8 mouse cellular contexts compared by ENCODE assay signal in genomic region chr1:170588353-170588752, GRCm38 (mm10). TPM values are rescaled to one million over a fixed set of nuclear protein-coding genes. Genes with fewer than 3 reads are reported as not detected.
DNase-seq lines count a peak whose midpoint lies in the region; ATAC-seq and TF ChIP-seq lines count a peak whose summit lies in the region.

No protein-coding gene starts in this region.

- H3K9me3 ChIP-seq in forebrain, embryonic 12.5 days, result peaks cover 5% of the 10 kb centered on the region; the same call in 1 of the 2 replicates
- H3K9me3 ChIP-seq in midbrain, embryonic 11.5 days (ENCODE audit: control insufficient read depth, low read length), result no peaks in the 10 kb centered on the region

- peaks cover 19% of the 10 kb centered on the region for H3K4me1 ChIP-seq in forebrain, embryonic 12.5 days
- peaks cover 10% of the 10 kb centered on the region for H3K4me1 ChIP-seq in kidney, adult 2 months (ENCODE audit: control insufficient read depth, insufficient read depth, low read length)
- peaks cover 3% of the 10 kb centered on the region; the same call in 1 of the 2 replicates for H3K4me1 ChIP-seq in midbrain, embryonic 11.5 days (ENCODE audit: control insufficient read depth, insufficient read depth, low read length)

- H3K36me3 ChIP-seq in forebrain, embryonic 12.5 days (replicated peaks), result peaks cover 14% of the 10 kb centered on the region
- no peaks in the 10 kb centered on the region for H3K36me3 ChIP-seq in kidney, adult 2 months (ENCODE audit: control insufficient read depth, insufficient read depth, low read length)
- no peaks in the 10 kb centered on the region for H3K36me3 ChIP-seq in midbrain, embryonic 11.5 days (ENCODE audit: control insufficient read depth, insufficient read depth, low read length)

- WGBS in forebrain, embryonic 12.5 days, result 34% methylated on average over 6 of the region's 6 CpGs
- WGBS in kidney, adult 2 months, result 21% methylated on average over 6 of the region's 6 CpGs
- 37% methylated on average over 6 of the region's 6 CpGs for WGBS in midbrain, embryonic 11.5 days

- TF ChIP-seq POLR2A in kidney, adult 2 months (IDR thresholded peaks at IDR 0.05; ENCODE audit: low read depth, low read length), result no peak

- no peak for DNase-seq in gastrocnemius, adult 2 months
- no peak for DNase-seq in gastrocnemius, postnatal 4 days (ENCODE audit: low spot score in 2 of 2)
- peak; percentile 80 for DNase-seq in kidney, adult 2 months
- peak; percentile 90 for DNase-seq in midbrain, embryonic 11.5 days (ENCODE audit: low spot score, missing footprints)
- DNase-seq in ovary, adult 18-20 months (ENCODE audit: low spot score), result no peak
- no peak for DNase-seq in left cerebral cortex, postnatal 10 days (ENCODE audit: extremely low spot score in 1 of 2, low spot score in 2 of 2)

- H3K9ac ChIP-seq in forebrain, embryonic 12.5 days, result peak overlapping the region; percentile 36
- H3K9ac ChIP-seq in midbrain, embryonic 11.5 days (ENCODE audit: low read length), result no peak overlapping the region

- intact Hi-C loops in gastrocnemius, adult 2 months (cut with DNase I), result loop anchor here (1.0 kb wide), 1 partner anchor 39 kb away; no protein-coding TSS in a partner anchor
- intact Hi-C loops in left cerebral cortex, postnatal 10 days (cut with DNase I), result loop anchor here (5.0 kb wide), 1 partner anchor 621 kb away; the partner anchor contains the start of gene Hsd17b7

- 0 out of 2 replicates have a peak overlapping the region, but pooled peaks have one; percentile 2 for H3K4me3 ChIP-seq in gastrocnemius, adult 2 months
- H3K4me3 ChIP-seq in forebrain, embryonic 12.5 days (replicated peaks), result peak overlapping the region; percentile 87
- peak overlapping the region; percentile 53; the same call in 1 of the 2 replicates for H3K4me3 ChIP-seq in kidney, adult 2 months (ENCODE audit: insufficient read depth, low read depth, low read length)
- H3K4me3 ChIP-seq in midbrain, embryonic 11.5 days (ENCODE audit: low read depth, low read length), result peak overlapping the region; percentile 2; the same call in 1 of the 2 replicates

- H3K27me3 ChIP-seq in forebrain, embryonic 12.5 days, result peaks cover 7% of the 10 kb centered on the region; the same call in 1 of the 2 replicates
- no peaks in the 10 kb centered on the region for H3K27me3 ChIP-seq in kidney, adult 2 months (replicated peaks; ENCODE audit: control insufficient read depth, insufficient read depth, low read length)
- H3K27me3 ChIP-seq in midbrain, embryonic 11.5 days (ENCODE audit: control insufficient read depth, insufficient read depth, low read length), result peaks cover 3% of the 10 kb centered on the region; the same call in 1 of the 2 replicates

- no peak for TF ChIP-seq CTCF in gastrocnemius, adult 2 months (IDR thresholded peaks at IDR 0.05)
- no peak for TF ChIP-seq CTCF in kidney, adult 2 months (conservative IDR thresholded peaks at IDR 0.05; ENCODE audit: insufficient read depth, insufficient read length, low read depth, low read length)

- ATAC-seq in forebrain, embryonic 12.5 days (ENCODE audit: low FRiP score), result no peak
- no peak for ATAC-seq in midbrain, embryonic 11.5 days (ENCODE audit: low FRiP score)
- no peak for ATAC-seq in frontal cortex, adult (ENCODE audit: low TSS enrichment)

- no peak overlapping the region for H3K27ac ChIP-seq in gastrocnemius, adult 2 months
- H3K27ac ChIP-seq in forebrain, embryonic 12.5 days, result no peak overlapping the region
- H3K27ac ChIP-seq in kidney, adult 2 months (ENCODE audit: insufficient read depth, low read depth, low read length), result 0 out of 2 replicates have a peak overlapping the region, but pooled peaks have one; percentile 14
- no peak overlapping the region for H3K27ac ChIP-seq in midbrain, embryonic 11.5 days (ENCODE audit: low read depth, low read length)

- peak overlapping the region; percentile 93 for H3K4me2 ChIP-seq in forebrain, embryonic 12.5 days
- peak overlapping the region; percentile 80 for H3K4me2 ChIP-seq in midbrain, embryonic 11.5 days

RNA-seq across cellular contexts. Expression of gene Nos1ap, which starts 1.3 kb away (rescaled TPM):
- total RNA-seq in gastrocnemius, adult 2 months (2021), result 1 to 10 TPM in 1 of 2 experiments, under 1 TPM in 1; 0.79 to 2.0 TPM
- 1 to 10 TPM; 4.8 to 4.9 TPM for total RNA-seq in gastrocnemius, postnatal 4 days (2021)
- 23.5 and 25.5 TPM in 2 replicates for polyA plus RNA-seq in forebrain, embryonic 12.5 days (2016; fragmentation: Nextera tagmentation; extraction: Ambion mirVana)
- polyA plus RNA-seq in kidney, adult 2 months (2012; rRNA removed), result 20.0 and 21.8 TPM in 2 replicates
- 5.7 and 7.8 TPM in 2 replicates for polyA plus RNA-seq in midbrain, embryonic 11.5 days (2014; fragmentation: Nextera tagmentation; extraction: Ambion mirVana)
- 10 to 100 TPM; 79.2 to 91.1 TPM for total RNA-seq in left cerebral cortex, postnatal 10 days (2021)

RNA-seq across cellular contexts. Expression of gene Olfml2b, which starts 56.0 kb away (rescaled TPM):
- 1 to 10 TPM; 2.9 to 6.6 TPM for total RNA-seq in gastrocnemius, adult 2 months (2021)
- 10 to 100 TPM; 63.6 to 81.0 TPM for total RNA-seq in gastrocnemius, postnatal 4 days (2021)
- polyA plus RNA-seq in forebrain, embryonic 12.5 days (2016; fragmentation: Nextera tagmentation; extraction: Ambion mirVana), result 6.1 and 6.5 TPM in 2 replicates
- polyA plus RNA-seq in kidney, adult 2 months (2012; rRNA removed), result 4.2 and 5.4 TPM in 2 replicates
- polyA plus RNA-seq in midbrain, embryonic 11.5 days (2014; fragmentation: Nextera tagmentation; extraction: Ambion mirVana), result 5.1 and 5.8 TPM in 2 replicates
- total RNA-seq in left cerebral cortex, postnatal 10 days (2021), result 1 to 10 TPM; 5.5 to 5.9 TPM

Comparison
In these comparisons a context has a peak if more than half of its experiments do, and no peak if none do; other contexts are left out.
1. RNA of gene Olfml2b, which starts 56.0 kb away (total RNA-seq): 63.6 to 81.0 TPM in gastrocnemius, postnatal 4 days; 2.9 to 6.6 TPM in gastrocnemius, adult 2 months and 5.5 to 5.9 TPM in left cerebral cortex, postnatal 10 days; every median in the first group is over 4 times any median in the second.
2. DNase-seq: peak in kidney, adult 2 months (single experiment) and midbrain, embryonic 11.5 days (single experiment); none in gastrocnemius, adult 2 months (single experiment), gastrocnemius, postnatal 4 days (0 of 2), ovary, adult 18-20 months (single experiment) and left cerebral cortex, postnatal 10 days (0 of 2).
3. H3K4me3 ChIP-seq: peak in every context shown above with its lines; median percentile 87 in forebrain, embryonic 12.5 days; 53 in kidney, adult 2 months; 2 in gastrocnemius, adult 2 months; 2 in midbrain, embryonic 11.5 days.
4. RNA of gene Nos1ap, which starts 1.3 kb away (total RNA-seq): 79.2 to 91.1 TPM in left cerebral cortex, postnatal 10 days; 4.8 to 4.9 TPM in gastrocnemius, postnatal 4 days and 0.79 to 2.0 TPM in gastrocnemius, adult 2 months; every median in the first group is over 10 times any median in the second.